Mouse (Mus musculus) cerebellum, adult 9-10 months (tissue): ENCODE data around the gene Susd1.
"Not testable (repeated sequence)": the region's sequence is repeated elsewhere in the genome, so short reads cannot be mapped to it uniquely, and the experiment has no call there.

Source experiments
- DNase-seq: peaks from one replicate; pipeline ENCODE4 v3.0.0; 2022

The Susd1 gene

GRCm38 (mm10) chr4:59315553-59316405 lies 122.7 kb downstream of the Susd1 start:
- no peak for DNase-seq

GRCm38 (mm10) chr4:59314939-59315552 lies 123.4 kb downstream of the Susd1 start:
- no peak for DNase-seq

GRCm38 (mm10) chr4:59312945-59313344 lies 125.5 kb downstream of the Susd1 start:
- DNase-seq: no peak

GRCm38 (mm10) chr4:59310590-59310989 lies 127.8 kb downstream of the Susd1 start:
- DNase-seq: no peak

GRCm38 (mm10) chr4:59307841-59308589 lies 130.4 kb downstream of the Susd1 start:
- DNase-seq: no peak

GRCm38 (mm10) chr4:59302387-59302786 lies 136.0 kb downstream of the Susd1 start:
- DNase-seq: no peak

GRCm38 (mm10) chr4:59301025-59301815 lies 137.2 kb downstream of the Susd1 start:
- DNase-seq: no peak

- DNase-seq: no peak
Observed at GRCm38 (mm10) chr4:59298719-59299496, 139.5 kb downstream of the Susd1 start.

GRCm38 (mm10) chr4:59295127-59295526 lies 143.3 kb downstream of the Susd1 start:
- DNase-seq: no peak

GRCm38 (mm10) chr4:59294661-59295060 lies 143.8 kb downstream of the Susd1 start:
- DNase-seq: no peak

- DNase-seq: no peak
Observed at GRCm38 (mm10) chr4:59291914-59292718, 146.3 kb downstream of the Susd1 start.

- DNase-seq: no peak
Observed at GRCm38 (mm10) chr4:59290972-59291576, 147.4 kb downstream of the Susd1 start.

GRCm38 (mm10) chr4:59287103-59287502 lies 151.3 kb downstream of the Susd1 start:
- no peak for DNase-seq

- not testable (repeated sequence) for DNase-seq
Observed at GRCm38 (mm10) chr4:59286351-59286750, 152.1 kb downstream of the Susd1 start.

- DNase-seq: no peak
Observed at GRCm38 (mm10) chr4:59282699-59283487, 155.5 kb downstream of the Susd1 start.

- DNase-seq: no peak
Observed at GRCm38 (mm10) chr4:59282137-59282536, 156.3 kb downstream of the Susd1 start.

GRCm38 (mm10) chr4:59280876-59281275 lies 157.6 kb downstream of the Susd1 start:
- no peak for DNase-seq

GRCm38 (mm10) chr4:59279111-59279510 lies 159.3 kb downstream of the Susd1 start:
- no peak for DNase-seq

- no peak for DNase-seq
Observed at GRCm38 (mm10) chr4:59278410-59278809, 160.0 kb downstream of the Susd1 start.

- no peak for DNase-seq
Observed at GRCm38 (mm10) chr4:59277958-59278357, 160.5 kb downstream of the Susd1 start.
